ENCODE assay signal across 26 mouse cellular contexts in genomic region chr14:86937953-86938352, GRCm38 (mm10).
DNase-seq lines count a peak whose midpoint lies in the region; ATAC-seq lines count a peak whose summit lies in the region.
"Had no signal": no experiment of that assay in that cellular context is flagged by ENCODE, and none has a peak within 500 bp of the region (broad histone marks: within the 10 kb centered on the region; RNA-seq: fewer than 3 reads in every experiment).

No protein-coding gene starts in this region.

- H3K27ac ChIP-seq in midbrain, embryonic 13.5 days: no peak overlapping the region
- H3K27ac ChIP-seq in midbrain, embryonic 11.5 days (ENCODE audit: low read depth, low read length): no peak overlapping the region
- H3K27ac ChIP-seq in forebrain, embryonic 12.5 days: no peak overlapping the region
- no peak overlapping the region for H3K27ac ChIP-seq in forebrain, embryonic 15.5 days (replicated peaks)
- H3K27ac ChIP-seq: hindbrain, embryonic 10.5 days; hindbrain, embryonic 13.5 days; intestine, embryonic 15.5 days had no signal

- H3K36me3 ChIP-seq in midbrain, embryonic 13.5 days: no peaks in the 10 kb centered on the region
- no peaks in the 10 kb centered on the region for H3K36me3 ChIP-seq in midbrain, embryonic 11.5 days (ENCODE audit: control insufficient read depth, insufficient read depth, low read length)
- no peaks in the 10 kb centered on the region for H3K36me3 ChIP-seq in forebrain, embryonic 12.5 days (replicated peaks)
- H3K36me3 ChIP-seq in forebrain, embryonic 15.5 days: no peaks in the 10 kb centered on the region
- H3K36me3 ChIP-seq: hindbrain, embryonic 10.5 days; hindbrain, embryonic 13.5 days; intestine, embryonic 15.5 days had no signal

- peak; percentile 67; the same call in 1 of the 2 replicates for ATAC-seq in midbrain, embryonic 13.5 days
- ATAC-seq in midbrain, embryonic 11.5 days (ENCODE audit: low FRiP score): no peak
- ATAC-seq in forebrain, embryonic 12.5 days (ENCODE audit: low FRiP score): peak; percentile 84
- peak; percentile 77 for ATAC-seq in forebrain, embryonic 15.5 days (replicated peaks)
- ATAC-seq in erythroblast, adult 5-6 weeks (replicated peaks; ENCODE audit: low FRiP score, poor library complexity, severe bottlenecking): no peak
- ATAC-seq: hindbrain, embryonic 16.5 days; intestine, embryonic 15.5 days; Patski had no signal

- DNase-seq in midbrain, embryonic 11.5 days (ENCODE audit: low spot score, missing footprints): no peak
- no peak for DNase-seq in heart, postnatal 10 days
- no peak for DNase-seq in retina, postnatal 1 day
- DNase-seq: adrenal gland, postnatal 10 days; adrenal gland, postnatal 36 days; B cell, adult 2 months; cerebellum, adult 18-20 months; cerebellum, adult 9-10 months; cerebellum, postnatal 14 days; gastrocnemius, postnatal 10 days; gastrocnemius, postnatal 36 days; heart, adult 11 months; heart, postnatal 36 days; kidney, adult 11 months had no signal

- no peak overlapping the region for H3K9ac ChIP-seq in midbrain, embryonic 13.5 days (replicated peaks)
- H3K9ac ChIP-seq in midbrain, embryonic 11.5 days (ENCODE audit: low read length): no peak overlapping the region
- no peak overlapping the region for H3K9ac ChIP-seq in forebrain, embryonic 12.5 days
- no peak overlapping the region for H3K9ac ChIP-seq in forebrain, embryonic 15.5 days (replicated peaks)
- H3K9ac ChIP-seq: hindbrain, embryonic 13.5 days; intestine, embryonic 15.5 days had no signal

- no peak overlapping the region for H3K4me2 ChIP-seq in midbrain, embryonic 13.5 days (replicated peaks)
- H3K4me2 ChIP-seq in midbrain, embryonic 11.5 days: no peak overlapping the region
- H3K4me2 ChIP-seq in forebrain, embryonic 12.5 days: no peak overlapping the region
- H3K4me2 ChIP-seq in forebrain, embryonic 15.5 days (replicated peaks): no peak overlapping the region
- H3K4me2 ChIP-seq: heart, embryonic 11.5 days; hindbrain, embryonic 13.5 days; intestine, embryonic 15.5 days had no signal

- intact Hi-C loops in heart, postnatal 10 days (cut with DNase I): no loop called here

- no peak overlapping the region for H3K4me3 ChIP-seq in midbrain, embryonic 13.5 days (replicated peaks)
- H3K4me3 ChIP-seq in midbrain, embryonic 11.5 days (ENCODE audit: low read depth, low read length): no peak overlapping the region
- no peak overlapping the region for H3K4me3 ChIP-seq in forebrain, embryonic 12.5 days (replicated peaks)
- H3K4me3 ChIP-seq in forebrain, embryonic 15.5 days: no peak overlapping the region
- H3K4me3 ChIP-seq: hindbrain, embryonic 10.5 days; hindbrain, embryonic 13.5 days; intestine, embryonic 15.5 days had no signal

- H3K4me1 ChIP-seq in midbrain, embryonic 13.5 days (replicated peaks): no peaks in the 10 kb centered on the region
- no peaks in the 10 kb centered on the region for H3K4me1 ChIP-seq in midbrain, embryonic 11.5 days (ENCODE audit: control insufficient read depth, insufficient read depth, low read length)
- H3K4me1 ChIP-seq in forebrain, embryonic 12.5 days: no peaks in the 10 kb centered on the region
- H3K4me1 ChIP-seq in forebrain, embryonic 15.5 days: no peaks in the 10 kb centered on the region
- H3K4me1 ChIP-seq: hindbrain, embryonic 10.5 days; hindbrain, embryonic 13.5 days; intestine, embryonic 15.5 days had no signal

- no peaks in the 10 kb centered on the region for H3K27me3 ChIP-seq in midbrain, embryonic 13.5 days
- H3K27me3 ChIP-seq in midbrain, embryonic 11.5 days (ENCODE audit: control insufficient read depth, insufficient read depth, low read length): no peaks in the 10 kb centered on the region
- H3K27me3 ChIP-seq in forebrain, embryonic 12.5 days: no peaks in the 10 kb centered on the region
- H3K27me3 ChIP-seq in forebrain, embryonic 15.5 days: no peaks in the 10 kb centered on the region
- H3K27me3 ChIP-seq: CH12.LX; hindbrain, embryonic 13.5 days; intestine, embryonic 15.5 days; Patski had no signal

- H3K9me3 ChIP-seq in midbrain, embryonic 13.5 days: no peaks in the 10 kb centered on the region
- H3K9me3 ChIP-seq in midbrain, embryonic 11.5 days (ENCODE audit: control insufficient read depth, low read length): no peaks in the 10 kb centered on the region
- no peaks in the 10 kb centered on the region for H3K9me3 ChIP-seq in forebrain, embryonic 12.5 days
- H3K9me3 ChIP-seq in forebrain, embryonic 15.5 days: no peaks in the 10 kb centered on the region
- H3K9me3 ChIP-seq: G1E; hindbrain, embryonic 10.5 days; hindbrain, embryonic 13.5 days; intestine, embryonic 15.5 days had no signal

- 73% methylated on average over 2 of the region's 2 CpGs for WGBS in midbrain, embryonic 13.5 days
- 94% methylated on average over 2 of the region's 2 CpGs for WGBS in midbrain, embryonic 11.5 days
- 65% methylated on average over 2 of the region's 2 CpGs for WGBS in forebrain, embryonic 12.5 days
- 60% methylated on average over 2 of the region's 2 CpGs for WGBS in forebrain, embryonic 15.5 days

Comparison
In these comparisons a context has a peak if more than half of its experiments do, and no peak if none do; other contexts are left out.
1. ATAC-seq: peak in midbrain, embryonic 13.5 days (single experiment), forebrain, embryonic 12.5 days (single experiment) and forebrain, embryonic 15.5 days (single experiment); none in midbrain, embryonic 11.5 days (single experiment) and erythroblast, adult 5-6 weeks (single experiment).